ENCODE assay signal across 13 mouse cellular contexts in the genomic region with DNA sequence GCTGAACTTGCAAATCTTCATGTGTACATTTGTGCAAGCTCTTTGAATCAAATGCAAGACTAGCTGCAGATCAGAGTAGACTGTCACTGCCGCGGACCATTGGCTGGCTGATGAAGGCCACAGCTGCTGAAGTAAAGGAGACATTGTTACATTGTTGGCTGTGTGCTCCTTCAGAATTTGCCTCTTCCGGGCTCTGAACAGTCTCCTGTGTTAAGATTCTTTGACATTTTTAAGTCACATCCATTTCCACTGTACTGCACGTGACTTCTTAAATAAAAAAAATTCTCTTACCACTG.
DNase-seq lines count a peak whose midpoint lies in the region; ATAC-seq lines count a peak whose summit lies in the region.
"Had no signal": no experiment of that assay in that cellular context is flagged by ENCODE, and none has a peak within 500 bp of the region (broad histone marks: within the 10 kb centered on the region; RNA-seq: fewer than 3 reads in every experiment).

No protein-coding gene starts in this region.

- peaks cover 18% of the 10 kb centered on the region for H3K4me1 ChIP-seq in kidney, embryonic 15.5 days
- peaks cover 10% of the 10 kb centered on the region; the same call in 1 of the 2 replicates for H3K4me1 ChIP-seq in midbrain, embryonic 14.5 days (ENCODE audit: control insufficient read depth, insufficient read depth, low read length)
- H3K4me1 ChIP-seq: heart, embryonic 13.5 days; lung, embryonic 15.5 days had no signal

- H3K9me3 ChIP-seq in kidney, embryonic 15.5 days (replicated peaks), result no peaks in the 10 kb centered on the region
- H3K9me3 ChIP-seq in midbrain, embryonic 14.5 days (ENCODE audit: control insufficient read depth, low read length), result no peaks in the 10 kb centered on the region
- H3K9me3 ChIP-seq: lung, embryonic 15.5 days had no signal

- no peak overlapping the region for H3K4me3 ChIP-seq in kidney, embryonic 15.5 days (replicated peaks)
- H3K4me3 ChIP-seq in midbrain, embryonic 14.5 days (replicated peaks; ENCODE audit: low read depth, low read length), result no peak overlapping the region
- H3K4me3 ChIP-seq: heart, embryonic 13.5 days; lung, embryonic 15.5 days had no signal

- ATAC-seq in kidney, embryonic 15.5 days (replicated peaks; ENCODE audit: low FRiP score), result peak; percentile 69
- ATAC-seq in midbrain, embryonic 14.5 days (ENCODE audit: low FRiP score, low TSS enrichment), result no peak

- H3K27me3 ChIP-seq in kidney, embryonic 15.5 days, result no peaks in the 10 kb centered on the region
- H3K27me3 ChIP-seq in midbrain, embryonic 14.5 days (ENCODE audit: control insufficient read depth, insufficient read depth, low read length), result no peaks in the 10 kb centered on the region
- H3K27me3 ChIP-seq: heart, embryonic 13.5 days; lung, embryonic 15.5 days had no signal

- 34% methylated on average over 4 of the region's 4 CpGs for WGBS in kidney, embryonic 15.5 days
- 67% methylated on average over 4 of the region's 4 CpGs for WGBS in midbrain, embryonic 14.5 days

- no peak overlapping the region for H3K9ac ChIP-seq in kidney, embryonic 15.5 days
- H3K9ac ChIP-seq in midbrain, embryonic 14.5 days (replicated peaks; ENCODE audit: low read length), result no peak overlapping the region
- H3K9ac ChIP-seq: heart, embryonic 13.5 days; lung, embryonic 15.5 days had no signal

- no peak for DNase-seq in kidney, adult 18-20 months
- peak; percentile 13 for DNase-seq in testis, postnatal 14 days (ENCODE audit: low spot score)
- DNase-seq in testis, postnatal 10 days (ENCODE audit: low spot score), result no peak
- DNase-seq in midbrain, embryonic 14.5 days, result no peak
- DNase-seq in thymus, postnatal 10 days (ENCODE audit: low spot score in 2 of 2), result no peak
- no peak for DNase-seq in right cerebral cortex, adult 18-20 months
- DNase-seq: cerebellum, postnatal 25 days; gastrocnemius, postnatal 14 days; kidney, adult 11 months; thymus, postnatal 4 days had no signal

- peak overlapping the region; percentile 64 for H3K27ac ChIP-seq in kidney, embryonic 15.5 days
- peak overlapping the region; percentile 53 for H3K27ac ChIP-seq in midbrain, embryonic 14.5 days (replicated peaks; ENCODE audit: low read depth, low read length)
- H3K27ac ChIP-seq: heart, embryonic 13.5 days; lung, embryonic 15.5 days had no signal

- H3K36me3 ChIP-seq in kidney, embryonic 15.5 days, result no peaks in the 10 kb centered on the region
- no peaks in the 10 kb centered on the region for H3K36me3 ChIP-seq in midbrain, embryonic 14.5 days (ENCODE audit: control insufficient read depth, insufficient read depth, low read length)
- H3K36me3 ChIP-seq: heart, embryonic 13.5 days; lung, embryonic 15.5 days had no signal

- H3K4me2 ChIP-seq in kidney, embryonic 15.5 days, result no peak overlapping the region
- H3K4me2 ChIP-seq in midbrain, embryonic 14.5 days (ENCODE audit: low read length), result no peak overlapping the region
- H3K4me2 ChIP-seq: heart, embryonic 13.5 days; lung, embryonic 15.5 days had no signal
